Mouse (Mus musculus) olfactory bulb, adult 2 months (tissue): ENCODE measurements around the gene Kcnd1.

Experiments
- CTCF ChIP-seq: fragments of 200-500 bp; IDR thresholded peaks from 2 replicates; pipeline ENCODE4 v1.5.1; 2012; ENCODE audit warnings: low read depth, mild to moderate bottlenecking, low read length, moderate library complexity; ENCODE audit not compliant: insufficient read depth
- POLR2A ChIP-seq: fragments of 200-500 bp; IDR thresholded peaks from 2 replicates; pipeline ENCODE4 v1.6.1; 2012; ENCODE audit warnings: mild to moderate bottlenecking, low read depth, low read length, moderate library complexity; ENCODE audit not compliant: insufficient read depth

DNA sequence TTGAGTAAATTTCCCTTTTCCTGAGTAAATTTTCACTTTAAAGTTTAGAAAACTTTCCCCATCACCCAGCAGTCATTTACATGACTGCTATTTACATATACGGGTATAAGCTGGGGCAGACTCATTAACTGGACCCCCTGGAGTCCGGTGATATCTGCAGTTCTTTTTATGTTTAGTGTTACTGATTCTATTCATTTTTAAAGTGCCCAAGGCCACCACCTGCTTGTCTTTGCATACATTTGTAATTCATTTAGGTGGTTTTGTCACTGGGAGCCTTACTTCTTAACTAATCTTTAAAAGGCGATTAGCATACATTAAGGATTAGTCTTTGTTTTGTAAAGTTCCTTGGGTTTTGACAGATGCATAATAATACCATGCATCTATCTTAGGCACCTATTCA, 47.7 kb downstream of the Kcnd1 start:
- no peak for TF ChIP-seq CTCF
- no peak for TF ChIP-seq POLR2A
